Mouse (Mus musculus) liver, adult 2 months (tissue): Measurements from ENCODE around the gene Man1c1.

Source experiments
- CTCF ChIP-seq: fragments of 200-500 bp; IDR thresholded peaks from 2 replicates; pipeline ENCODE4 v1.5.1; 2011; ENCODE audit warnings: low read depth, low read length, control low read depth
- POLR2A ChIP-seq: fragments of 200-500 bp; IDR thresholded peaks from 2 replicates; pipeline ENCODE4 v1.6.1; 2011; ENCODE audit warnings: low read length, control low read depth; ENCODE audit not compliant: insufficient read depth; ENCODE audit errors: extremely low read depth

GRCm38 (mm10) chr4:134638111-134638550 lies 66.0 kb downstream of the Man1c1 start:
- TF ChIP-seq POLR2A (no peak), CTCF (no peak)
